Mouse (Mus musculus) adrenal gland, adult (tissue): Measurements from ENCODE around the gene Ccdc172.

Experiments used
- DNase-seq, 2 experiments: peaks; one replicate each; pipeline ENCODE4 v3.0.0; 2022 to 2023; ENCODE audit warnings: low spot score in 1 of 2; ENCODE audit not compliant: inconsistent age in 2 of 2

Ccdc172 gene

DNA sequence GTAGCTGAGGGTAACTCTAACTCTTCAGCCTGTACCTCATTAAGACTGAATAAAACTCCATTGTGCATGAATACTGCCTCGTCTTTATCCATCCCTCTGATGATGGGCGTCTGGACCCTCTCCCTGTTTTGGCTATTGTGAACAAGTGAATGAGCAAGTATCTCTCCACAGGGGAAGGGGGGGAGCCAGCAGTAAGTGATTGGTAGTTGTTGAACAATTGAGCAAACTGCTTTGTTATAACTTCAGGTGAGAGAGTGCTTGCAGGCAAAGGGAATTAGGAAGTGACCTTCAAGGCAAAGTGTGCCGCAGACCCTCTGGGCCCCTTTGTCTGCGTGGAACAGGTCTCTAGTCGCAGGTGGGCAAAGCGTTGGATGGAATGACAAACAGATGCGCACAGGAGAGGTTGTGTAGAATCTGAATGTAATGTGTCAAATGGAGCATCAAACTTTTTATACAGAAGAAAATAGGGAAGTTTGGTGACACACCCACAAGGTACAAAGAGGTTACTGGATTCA is 50.6 kb downstream of the Ccdc172 start:
- no peak for DNase-seq

- DNase-seq: no peak
Observed at GRCm38 (mm10) chr19:58571566-58571965, 59.8 kb downstream of the Ccdc172 start.

- peak in 1 of 2 experiments; percentile 33 for DNase-seq
Observed at GRCm38 (mm10) chr19:58572429-58573071, 60.8 kb downstream of the Ccdc172 start.

DNA sequence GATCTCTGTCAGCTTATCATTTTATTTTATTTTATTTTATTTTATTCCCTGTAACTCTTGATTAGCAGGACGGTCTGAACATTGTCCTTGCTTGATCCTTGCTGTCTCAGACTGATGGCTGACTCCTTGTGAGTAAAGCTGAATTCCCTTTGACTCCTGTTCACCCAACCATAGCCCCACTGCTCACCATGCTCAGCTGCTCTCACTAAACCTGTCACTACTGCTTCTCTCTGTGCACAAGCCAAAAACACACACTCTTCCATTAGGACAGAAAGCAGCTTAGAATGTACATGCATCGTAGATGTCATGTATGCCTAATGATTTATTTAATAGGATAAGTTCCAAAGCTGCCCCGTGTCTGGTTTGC is 61.3 kb downstream of the Ccdc172 start:
- peak in 1 of 2 experiments; percentile 18 for DNase-seq

- DNase-seq: peak; percentile 12 to 32
Observed at GRCm38 (mm10) chr19:58582018-58582417, 70.2 kb downstream of the Ccdc172 start.

DNA sequence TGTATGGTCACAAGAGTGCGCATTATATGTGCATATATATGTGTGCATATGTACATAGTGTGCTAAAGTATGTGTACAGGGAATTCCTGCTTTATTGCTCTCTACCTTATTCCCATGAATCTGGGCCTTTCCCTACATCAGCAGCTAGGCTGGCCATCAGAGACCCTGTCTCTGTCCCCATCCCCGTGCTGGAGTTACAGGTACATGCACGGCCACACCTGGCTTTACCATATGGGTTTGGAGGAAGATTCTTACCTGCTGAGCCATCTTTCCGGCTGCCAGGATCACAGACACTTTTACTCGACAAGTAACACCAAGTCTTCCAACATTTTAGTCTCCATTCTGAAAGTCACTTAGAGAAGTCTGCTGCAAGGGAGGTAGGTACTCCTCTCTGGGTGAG is 71.2 kb downstream of the Ccdc172 start:
- DNase-seq: no peak

GRCm38 (mm10) chr19:58586046-58586445 is 74.3 kb downstream of the Ccdc172 start:
- DNase-seq: no peak

DNA sequence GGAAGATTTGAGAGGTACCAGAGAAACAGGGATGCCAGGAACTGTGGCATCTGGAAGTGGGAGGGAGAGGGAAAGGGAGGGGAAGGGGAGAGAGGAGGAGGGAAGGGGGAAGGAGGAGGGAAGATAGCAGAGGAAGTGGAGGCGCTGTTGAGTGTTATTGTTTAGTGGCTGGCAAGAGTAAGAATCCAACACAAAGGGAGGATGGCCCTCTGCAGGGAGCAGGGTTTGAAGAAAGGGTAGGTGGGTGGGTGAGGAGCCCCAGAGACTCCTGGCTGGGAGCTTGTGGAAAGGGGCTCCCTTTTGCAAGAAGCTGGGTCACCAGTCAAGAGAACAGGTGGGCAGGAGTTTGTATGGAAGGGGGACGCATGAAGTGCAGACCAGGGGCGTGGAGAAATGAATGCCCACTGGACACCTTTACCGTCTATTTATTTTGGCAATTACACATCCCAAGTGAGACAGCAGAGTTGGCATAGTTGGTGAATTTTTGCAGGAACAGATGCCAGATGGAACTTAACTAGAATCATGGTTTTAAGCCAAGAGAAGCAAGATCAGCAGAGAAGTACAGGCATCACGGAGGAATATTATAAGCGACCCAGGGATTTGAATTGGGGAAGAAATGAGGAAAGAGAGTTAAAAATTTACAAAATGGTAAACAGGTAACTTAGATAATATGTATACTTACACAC is 78.6 kb downstream of the Ccdc172 start:
- no peak for DNase-seq

DNA sequence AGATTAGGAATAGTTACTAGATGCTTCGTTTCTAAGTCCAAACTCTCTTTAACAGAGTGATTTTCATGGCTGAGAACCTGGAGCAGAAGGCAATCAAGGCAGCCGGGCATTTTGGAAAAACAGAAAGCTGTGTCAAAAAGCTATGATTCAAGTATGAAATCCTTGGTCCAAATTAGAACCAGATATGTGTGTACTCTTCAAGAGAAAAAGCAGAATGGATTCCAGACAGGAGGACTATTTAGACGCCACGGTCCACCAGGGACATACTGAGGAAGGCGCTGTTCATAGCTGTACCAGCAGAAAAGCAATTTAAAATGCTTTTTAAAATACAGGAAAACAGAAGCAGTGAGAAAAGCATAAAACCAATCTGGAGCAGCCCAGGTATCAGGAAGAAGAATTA is 88.6 kb downstream of the Ccdc172 start:
- DNase-seq: no peak
